Mouse (Mus musculus): ENCODE data around the gene Vmn1r85. TPM values are rescaled to one million over a fixed set of nuclear protein-coding genes. Genes with fewer than 3 reads are reported as not detected.

Vmn1r85 gene
- polyA plus RNA-seq, 1 experiment from 2014 or later, result not detected

Other genes starting within 250 kb of the Vmn1r85 start
- 3.5 and 3.8 TPM in 2 replicates for gene Zfp128, start 214.0 kb downstream of the Vmn1r85 start, polyA plus RNA-seq (2014; fragmentation: Nextera tagmentation; extraction: Ambion mirVana)
- gene Zscan22, start 197.4 kb downstream of the Vmn1r85 start, polyA plus RNA-seq (2014; fragmentation: Nextera tagmentation; extraction: Ambion mirVana), result 12.7 TPM in 2 replicates
- gene Rps5, start 172.9 kb downstream of the Vmn1r85 start, polyA plus RNA-seq (2014; fragmentation: Nextera tagmentation; extraction: Ambion mirVana), result 660 and 762 TPM in 2 replicates
- gene Rnf225, start 167.8 kb downstream of the Vmn1r85 start, polyA plus RNA-seq (2014; fragmentation: Nextera tagmentation; extraction: Ambion mirVana), result 0.30 and 0.45 TPM in 2 replicates
- 6.1 and 6.3 TPM in 2 replicates for gene Zfp324, start 129.3 kb downstream of the Vmn1r85 start, polyA plus RNA-seq (2014; fragmentation: Nextera tagmentation; extraction: Ambion mirVana)
- 4.4 and 5.2 TPM in 2 replicates for gene Zfp446, start 117.3 kb downstream of the Vmn1r85 start, polyA plus RNA-seq (2014; fragmentation: Nextera tagmentation; extraction: Ambion mirVana)
- 0.08 TPM in 1 of 2 replicates, not detected in the other for gene Slc27a5, start 97.0 kb downstream of the Vmn1r85 start, polyA plus RNA-seq (2014; fragmentation: Nextera tagmentation; extraction: Ambion mirVana)
- 210 and 224 TPM in 2 replicates for gene Trim28, start 96.1 kb downstream of the Vmn1r85 start, polyA plus RNA-seq (2014; fragmentation: Nextera tagmentation; extraction: Ambion mirVana)
- gene Zbtb45, start 85.1 kb downstream of the Vmn1r85 start, polyA plus RNA-seq (2014; fragmentation: Nextera tagmentation; extraction: Ambion mirVana), result 12.8 and 17.2 TPM in 2 replicates
- 153 and 165 TPM in 2 replicates for gene Chmp2a, start 60.4 kb downstream of the Vmn1r85 start, polyA plus RNA-seq (2014; fragmentation: Nextera tagmentation; extraction: Ambion mirVana)
- gene Ube2m, start 56.9 kb downstream of the Vmn1r85 start, polyA plus RNA-seq (2014; fragmentation: Nextera tagmentation; extraction: Ambion mirVana), result 151 and 180 TPM in 2 replicates
- 1.4 and 1.8 TPM in 2 replicates for gene Mzf1, start 40.4 kb downstream of the Vmn1r85 start, polyA plus RNA-seq (2014; fragmentation: Nextera tagmentation; extraction: Ambion mirVana)
- not detected in 2 replicates for gene Vmn1r86, start 24.7 kb upstream of the Vmn1r85 start, polyA plus RNA-seq (2014; fragmentation: Nextera tagmentation; extraction: Ambion mirVana)
- gene Vmn1r87, start 45.0 kb upstream of the Vmn1r85 start, polyA plus RNA-seq (2014; fragmentation: Nextera tagmentation; extraction: Ambion mirVana), result not detected in 2 replicates
- gene Vmn1r88, start 64.4 kb upstream of the Vmn1r85 start, polyA plus RNA-seq (2014; fragmentation: Nextera tagmentation; extraction: Ambion mirVana), result not detected in 2 replicates
- not detected in 2 replicates for gene Vmn1r89, start 117.8 kb upstream of the Vmn1r85 start, polyA plus RNA-seq (2014; fragmentation: Nextera tagmentation; extraction: Ambion mirVana)
- 53.4 and 57.5 TPM in 2 replicates for gene Lig1, start 182.1 kb upstream of the Vmn1r85 start, polyA plus RNA-seq (2014; fragmentation: Nextera tagmentation; extraction: Ambion mirVana)
- 3.3 and 4.2 TPM in 2 replicates for gene Zswim9, start 183.5 kb upstream of the Vmn1r85 start, polyA plus RNA-seq (2014; fragmentation: Nextera tagmentation; extraction: Ambion mirVana)
- gene Pla2g4c, start 229.5 kb upstream of the Vmn1r85 start, polyA plus RNA-seq (2014; fragmentation: Nextera tagmentation; extraction: Ambion mirVana), result 0.38 and 0.55 TPM in 2 replicates

Measured in heart, embryonic 14.5 days (tissue).